Mouse (Mus musculus) embryonic facial prominence, embryonic 14.5 days (tissue): ENCODE results near the gene Atp13a5. TPM values are rescaled to one million over a fixed set of nuclear protein-coding genes. Genes with fewer than 3 reads are reported as not detected.

Experiments
- ATAC-seq: fragments of 200-750 bp; cut with Nextera tagmentation; 2 replicates; pipeline ENCODE4 v1.8.0; 2017; ENCODE audit warnings: low read depth, moderate number of reproducible peaks, moderate TSS enrichment
- DNase-seq: peaks from one replicate; pipeline ENCODE4 v3.0.0-alpha.2; 2015; ENCODE audit warnings: low spot score
- H3K27ac ChIP-seq: fragments of 300-500 bp; sonication (generic); replicated peaks from 2 replicates; pipeline ENCODE4 v1.5.1; 2014; ENCODE audit warnings: low read depth, mild to moderate bottlenecking, low read length, moderate library complexity
- H3K27me3 ChIP-seq: fragments of 300-500 bp; sonication (generic); replicated peaks from 2 replicates; pipeline ENCODE4 v1.6.1; 2014; ENCODE audit warnings: low read length; ENCODE audit not compliant: control insufficient read depth, insufficient read depth
- H3K36me3 ChIP-seq: fragments of 300-500 bp; sonication (generic); 2 replicates; pipeline ENCODE4 v1.6.1; 2014; ENCODE audit warnings: low read length, mixed read lengths; ENCODE audit not compliant: control insufficient read depth, insufficient read depth
- H3K4me1 ChIP-seq: fragments of 300-500 bp; sonication (generic); 2 replicates; pipeline ENCODE4 v1.6.1; 2014; ENCODE audit warnings: antibody characterized with exemption, low read length; ENCODE audit not compliant: control insufficient read depth, insufficient read depth
- H3K4me2 ChIP-seq: fragments of 300-500 bp; sonication (generic); 2 replicates; pipeline ENCODE4 v1.6.1; 2014; ENCODE audit warnings: low read depth, mild to moderate bottlenecking, low read length, moderate library complexity, mixed read lengths
- H3K4me3 ChIP-seq: fragments of 300-500 bp; sonication (generic); 2 replicates; pipeline ENCODE4 v1.5.1; 2014; ENCODE audit warnings: low read depth, mild to moderate bottlenecking, low read length
- H3K9ac ChIP-seq: fragments of 300-500 bp; sonication (generic); 2 replicates; pipeline ENCODE4 v1.6.1; 2014; ENCODE audit warnings: low read depth, mild to moderate bottlenecking, low read length, moderate library complexity, mixed read lengths
- H3K9me3 ChIP-seq: fragments of 300-500 bp; sonication (generic); 2 replicates; pipeline ENCODE4 v1.6.1; 2016; ENCODE audit warnings: low read length; ENCODE audit not compliant: control insufficient read depth
- WGBS: fragments of 180-500 bp; shearing (Covaris S2); extraction: QIAGEN DNeasy Blood & Tissue Kit; methylation state at CpG from one replicate; pipeline ENCODE4 v1.1.7; 2014; 5-methylcytosine and 5-hydroxymethylcytosine counted together
- polyA plus RNA-seq: library from polyadenylated mRNA; unstranded; fragments of >200 nt; fragmentation: Nextera tagmentation; extraction: Ambion mirVana; gene quantifications from 2 replicates; pipeline ENCODE4 v1.2.1, GENCODE M21; 2014

The Atp13a5 gene
- polyA plus RNA-seq, 1 experiment from 2014 or later, result 1.0 TPM

GRCm38 (mm10) chr16:29216395-29217295, 161.9 kb downstream of the Atp13a5 start:
- peaks cover 1% of the 10 kb centered on the region; the same call in 1 of the 2 replicates for H3K27me3 ChIP-seq
- ATAC-seq (no peak), DNase-seq (no peak)
- H3K27ac ChIP-seq, result no peak overlapping the region
- no peak overlapping the region for H3K4me2 ChIP-seq
- H3K36me3 ChIP-seq, result no peaks in the 10 kb centered on the region
- no peak overlapping the region for H3K4me3 ChIP-seq
- no peaks in the 10 kb centered on the region for H3K9me3 ChIP-seq
- 86% methylated on average over 5 of the region's 5 CpGs for WGBS
- H3K4me1 ChIP-seq, result no peaks in the 10 kb centered on the region
- no peak overlapping the region for H3K9ac ChIP-seq

- H3K36me3 ChIP-seq, result no peaks in the 10 kb centered on the region
- WGBS, result 2% methylated on average over 24 of the region's 39 CpGs
- DNase-seq, result peak; percentile 35
- no peak within 1 kb of the TSS for H3K27ac ChIP-seq
- peaks cover 3% of the 10 kb centered on the region; the same call in 1 of the 2 replicates for H3K27me3 ChIP-seq
- H3K4me3 ChIP-seq, result peak within 1 kb of the TSS; percentile 44
- no peaks in the 10 kb centered on the region for H3K9me3 ChIP-seq
- H3K9ac ChIP-seq, result peak within 1 kb of the TSS; percentile 65
- H3K4me2 ChIP-seq, result peak within 1 kb of the TSS; percentile 94
- peaks cover 4% of the 10 kb centered on the region; the same call in 1 of the 2 replicates for H3K4me1 ChIP-seq
- ATAC-seq, result peak; percentile 86
These were observed 168.7 kb downstream of the Atp13a5 start, which contains the start of gene Hrasls for GRCm38 (mm10) chr16:29209605-29210411. Hrasls (plus strand) TSS chr16:29209695.

DNA sequence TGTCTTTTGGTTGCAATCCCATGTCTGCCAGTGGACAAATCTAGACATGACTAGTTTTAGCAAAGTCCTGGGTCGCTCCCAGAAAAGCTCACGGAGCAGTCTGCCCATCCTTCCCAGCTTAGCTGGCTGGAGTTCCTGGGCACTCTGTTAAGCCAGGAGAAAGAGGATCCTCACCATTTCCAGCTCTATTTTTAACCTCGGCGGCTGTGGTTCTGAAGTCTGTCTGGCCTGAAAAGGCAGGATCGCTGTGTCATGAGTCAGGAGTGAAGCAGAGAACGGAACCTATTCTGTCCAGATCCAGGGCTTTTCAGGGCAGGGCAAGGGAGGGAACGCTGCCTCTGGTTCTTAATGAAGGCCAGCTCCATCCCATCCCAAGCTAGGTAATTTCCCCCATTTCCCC, 169.7 kb downstream of the Atp13a5 start:
- H3K36me3 ChIP-seq, result no peaks in the 10 kb centered on the region
- H3K27me3 ChIP-seq, result peaks cover 3% of the 10 kb centered on the region; the same call in 1 of the 2 replicates
- 56% methylated on average over 7 of the region's 7 CpGs for WGBS
- no peak overlapping the region for H3K9ac ChIP-seq
- H3K4me3 ChIP-seq, result no peak overlapping the region
- no peaks in the 10 kb centered on the region for H3K9me3 ChIP-seq
- no peak for ATAC-seq
- H3K4me1 ChIP-seq, result peaks cover 4% of the 10 kb centered on the region; the same call in 1 of the 2 replicates
- no peak for DNase-seq
- no peak overlapping the region for H3K27ac ChIP-seq
- no peak overlapping the region for H3K4me2 ChIP-seq

GRCm38 (mm10) chr16:29205581-29205980, 173.0 kb downstream of the Atp13a5 start:
- no peak overlapping the region for H3K27ac ChIP-seq

GRCm38 (mm10) chr16:29204875-29205274, 173.7 kb downstream of the Atp13a5 start:
- Histone ChIP-seq H3K4me3 (no peak overlapping the region), H3K9me3 (no peaks in the 10 kb centered on the region), H3K36me3 (no peaks in the 10 kb centered on the region), H3K4me1 (no peaks in the 10 kb centered on the region), H3K27ac (no peak overlapping the region), H3K4me2 (no peak overlapping the region), H3K9ac (no peak overlapping the region), H3K27me3 (no peaks in the 10 kb centered on the region; the same call in 1 of the 2 replicates)
- ATAC-seq (no peak), DNase-seq (no peak)
- WGBS, result 68% methylated on average over 7 of the region's 7 CpGs

More at GRCm38 (mm10) chr16:29205581-29205980, 173.0 kb downstream of the Atp13a5 start:
- ATAC-seq, result no peak
- no peak for DNase-seq
- H3K36me3 ChIP-seq, result no peaks in the 10 kb centered on the region
- H3K9me3 ChIP-seq, result no peaks in the 10 kb centered on the region
- no peak overlapping the region for H3K9ac ChIP-seq
- no peak overlapping the region for H3K4me3 ChIP-seq
- no peaks in the 10 kb centered on the region; the same call in 1 of the 2 replicates for H3K27me3 ChIP-seq
- no peak overlapping the region for H3K4me2 ChIP-seq
- WGBS, result 38% methylated on average over 2 of the region's 2 CpGs
- peaks cover 4% of the 10 kb centered on the region; the same call in 1 of the 2 replicates for H3K4me1 ChIP-seq

- Histone ChIP-seq H3K9ac (no peak overlapping the region), H3K36me3 (no peaks in the 10 kb centered on the region), H3K27ac (no peak overlapping the region), H3K9me3 (no peaks in the 10 kb centered on the region), H3K4me3 (no peak overlapping the region), H3K4me2 (no peak overlapping the region), H3K4me1 (no peaks in the 10 kb centered on the region; the same call in 1 of the 2 replicates), H3K27me3 (no peaks in the 10 kb centered on the region)
- ATAC-seq, result no peak
- no peak for DNase-seq
- WGBS, result 70% methylated on average over 2 of the region's 2 CpGs
These were observed 177.4 kb downstream of the Atp13a5 start for GRCm38 (mm10) chr16:29201146-29201545.

- no peak overlapping the region for H3K4me2 ChIP-seq
These were observed 180.1 kb downstream of the Atp13a5 start for GRCm38 (mm10) chr16:29198461-29198860.

GRCm38 (mm10) chr16:29195156-29195555, 183.4 kb downstream of the Atp13a5 start:
- no peak overlapping the region for H3K4me2 ChIP-seq
- no peaks in the 10 kb centered on the region for H3K27me3 ChIP-seq
- H3K27ac ChIP-seq, result no peak overlapping the region
- DNase-seq (peak; percentile 33), ATAC-seq (no peak)
- no peaks in the 10 kb centered on the region for H3K9me3 ChIP-seq
- no peaks in the 10 kb centered on the region; the same call in 1 of the 2 replicates for H3K4me1 ChIP-seq
- WGBS, result 70% methylated on average over 1 of the region's 1 CpGs
- no peak overlapping the region for H3K4me3 ChIP-seq
- no peaks in the 10 kb centered on the region for H3K36me3 ChIP-seq
- H3K9ac ChIP-seq, result no peak overlapping the region

More at GRCm38 (mm10) chr16:29198461-29198860, 180.1 kb downstream of the Atp13a5 start:
- Histone ChIP-seq H3K9ac (no peak overlapping the region), H3K4me1 (no peaks in the 10 kb centered on the region; the same call in 1 of the 2 replicates), H3K27ac (no peak overlapping the region), H3K9me3 (no peaks in the 10 kb centered on the region), H3K4me3 (no peak overlapping the region), H3K36me3 (no peaks in the 10 kb centered on the region), H3K27me3 (no peaks in the 10 kb centered on the region)
- DNase-seq (peak; percentile 90), ATAC-seq (peak; percentile 88)
- 7% methylated on average over 5 of the region's 5 CpGs for WGBS
